Mouse (Mus musculus) MEL (cell line): Measurements from ENCODE around the gene Prkag1. TPM values are rescaled to one million over a fixed set of nuclear protein-coding genes. Genes with fewer than 3 reads are reported as not detected.

ENCODE experiments used
- DNase-seq: peaks from one replicate; pipeline ENCODE4 v3.0.0; 2011; ENCODE audit warnings: low read depth, low spot score
- H3K27ac ChIP-seq: 2 replicates; pipeline ENCODE4 v1.5.1; 2012; ENCODE audit warnings: low read depth, mild to moderate bottlenecking, control low read depth, low read length, moderate library complexity; ENCODE audit not compliant: control insufficient read depth
- H3K27me3 ChIP-seq, 2 experiments: fragments of 150-350 bp in 1 of 2; sonication (generic) in 1 of 2; 2 replicates each; pipeline ENCODE4 v1.6.1; 2012; ENCODE audit warnings: low read length in 2 of 2, mild to moderate bottlenecking in 2 of 2, improper control_type of control experiment in 1 of 2, moderate library complexity in 1 of 2; ENCODE audit not compliant: insufficient read depth in 2 of 2, control insufficient read depth in 1 of 2
- H3K36me3 ChIP-seq, 2 experiments: 2 replicates each; pipeline ENCODE4 v1.6.1; 2012 to 2014; ENCODE audit warnings: low read length in 2 of 2, improper control_type of control experiment in 1 of 2, inconsistent platforms in 1 of 2, mild to moderate bottlenecking in 1 of 2; ENCODE audit not compliant: insufficient read depth in 2 of 2, control insufficient read depth in 1 of 2
- H3K4me1 ChIP-seq, 2 experiments: fragments of 150-350 bp in 1 of 2; sonication (generic) in 1 of 2; 2 replicates each; pipeline ENCODE4 v1.6.1; 2012; ENCODE audit warnings: low read length in 2 of 2, improper control_type of control experiment in 1 of 2, mild to moderate bottlenecking in 1 of 2; ENCODE audit not compliant: insufficient read depth in 2 of 2, control insufficient read depth in 1 of 2
- H3K4me3 ChIP-seq, 2 experiments: fragments of 150-350 bp in 1 of 2; sonication (generic) in 1 of 2; 2 replicates each; pipeline ENCODE4 v1.5.1; 2012; ENCODE audit warnings: low read depth in 2 of 2, low read length in 2 of 2, mild to moderate bottlenecking in 2 of 2, moderate library complexity in 2 of 2, control low read depth in 1 of 2, improper control_type of control experiment in 1 of 2; ENCODE audit not compliant: control insufficient read depth in 1 of 2, insufficient read depth in 1 of 2
- H3K79me2 ChIP-seq: 2 replicates; pipeline ENCODE4 v1.6.1; 2012; ENCODE audit warnings: mild to moderate bottlenecking, low read length, moderate library complexity; ENCODE audit not compliant: control insufficient read depth, poor library complexity, insufficient read depth
- H3K9ac ChIP-seq: 2 replicates; pipeline ENCODE4 v1.6.1; 2012; ENCODE audit warnings: low read depth, mild to moderate bottlenecking, control low read depth, low read length, moderate library complexity; ENCODE audit not compliant: control insufficient read depth, poor library complexity, severe bottlenecking
- H3K9me3 ChIP-seq: fragments of 150-350 bp; sonication (generic); replicated peaks from 2 replicates; pipeline ENCODE4 v1.6.1; 2012; ENCODE audit warnings: mild to moderate bottlenecking, low read length, improper control_type of control experiment, moderate library complexity; ENCODE audit not compliant: insufficient read depth
- BHLHE40 ChIP-seq: IDR thresholded peaks from 2 replicates; pipeline ENCODE4 v1.6.1; 2012; ENCODE audit warnings: low read depth, mild to moderate bottlenecking, inconsistent platforms, low read length, improper control_type of control experiment, borderline replicate concordance
- CHD1 ChIP-seq: IDR thresholded peaks from 2 replicates; pipeline ENCODE4 v1.6.1; 2012; ENCODE audit warnings: low read depth, mild to moderate bottlenecking, inconsistent platforms, low read length, improper control_type of control experiment
- E2F4 ChIP-seq: IDR thresholded peaks from 2 replicates; pipeline ENCODE4 v1.6.1; 2011; ENCODE audit warnings: low read depth, low read length, improper control_type of control experiment, borderline replicate concordance
- ELF1 ChIP-seq: IDR thresholded peaks from 2 replicates; pipeline ENCODE4 v1.6.1; 2014; ENCODE audit warnings: low read depth, mild to moderate bottlenecking, inconsistent platforms, low read length, improper control_type of control experiment, moderate library complexity
- EP300 ChIP-seq, 2 experiments: IDR thresholded peaks; 2 replicates each; pipeline ENCODE4 v1.6.1; 2011; ENCODE audit warnings: improper control_type of control experiment in 2 of 2, low read length in 2 of 2, low read depth in 1 of 2, mild to moderate bottlenecking in 1 of 2
- GABPA ChIP-seq: IDR thresholded peaks from 2 replicates; pipeline ENCODE4 v1.6.1; 2012; ENCODE audit warnings: low read depth, mild to moderate bottlenecking, inconsistent platforms, low read length, improper control_type of control experiment, moderate library complexity
- GATA1 ChIP-seq: IDR thresholded peaks from 2 replicates; pipeline ENCODE4 v1.6.1; 2011; ENCODE audit warnings: low read depth, low read length, improper control_type of control experiment
- HCFC1 ChIP-seq: IDR thresholded peaks from 2 replicates; pipeline ENCODE4 v1.6.1; 2012; ENCODE audit warnings: low read depth, mild to moderate bottlenecking, inconsistent platforms, low read length, improper control_type of control experiment, moderate library complexity
- JUND ChIP-seq: IDR thresholded peaks from 2 replicates; pipeline ENCODE4 v1.6.1; 2011; ENCODE audit warnings: low read depth, mild to moderate bottlenecking, improper control_type of control experiment, low read length
- KAT2A ChIP-seq: conservative IDR thresholded peaks from 2 replicates; pipeline ENCODE4 v1.6.1; 2012; ENCODE audit warnings: low read depth, low read length, improper control_type of control experiment, inconsistent platforms
- MAFK ChIP-seq: IDR thresholded peaks from 2 replicates; pipeline ENCODE4 v1.6.1; 2011; ENCODE audit warnings: low read depth, mild to moderate bottlenecking, low read length, improper control_type of control experiment, borderline replicate concordance
- MAX ChIP-seq: IDR thresholded peaks from 2 replicates; pipeline ENCODE4 v1.6.1; 2011; ENCODE audit warnings: low read length, improper control_type of control experiment
- MAZ ChIP-seq: IDR thresholded peaks from 2 replicates; pipeline ENCODE4 v1.6.1; 2012; ENCODE audit warnings: low read depth, mild to moderate bottlenecking, inconsistent platforms, low read length, improper control_type of control experiment
- MXI1 ChIP-seq: IDR thresholded peaks from 2 replicates; pipeline ENCODE4 v1.6.1; 2011; ENCODE audit warnings: mild to moderate bottlenecking, low read depth, low read length, improper control_type of control experiment
- MYC ChIP-seq: IDR thresholded peaks from 2 replicates; pipeline ENCODE4 v1.6.1; 2011; ENCODE audit warnings: low read depth, mild to moderate bottlenecking, low read length, improper control_type of control experiment, moderate library complexity
- NELFE ChIP-seq: IDR thresholded peaks from 2 replicates; pipeline ENCODE4 v1.6.1; 2011; ENCODE audit warnings: low read depth, low read length, improper control_type of control experiment
- NRF1 ChIP-seq: IDR thresholded peaks from 2 replicates; pipeline ENCODE4 v1.6.1; 2014; ENCODE audit warnings: low read depth, mild to moderate bottlenecking, inconsistent platforms, low read length, improper control_type of control experiment, moderate library complexity; ENCODE audit not compliant: poor library complexity, insufficient read depth, severe bottlenecking
- POLR2A ChIP-seq, 2 experiments: IDR thresholded peaks; 2 replicates each; pipeline ENCODE4 v1.6.1; 2011 to 2012; ENCODE audit warnings: low read length in 2 of 2, mild to moderate bottlenecking in 2 of 2, control low read depth in 1 of 2, improper control_type of control experiment in 1 of 2, low read depth in 1 of 2, moderate library complexity in 1 of 2; ENCODE audit not compliant: control insufficient read depth in 1 of 2, insufficient read depth in 1 of 2, poor library complexity in 1 of 2
- POLR2AphosphoS2 ChIP-seq: IDR thresholded peaks from 2 replicates; pipeline ENCODE4 v1.6.1; 2011; ENCODE audit warnings: low read length, improper control_type of control experiment
- RAD21 ChIP-seq: IDR thresholded peaks from 2 replicates; pipeline ENCODE4 v1.6.1; 2011; ENCODE audit warnings: mild to moderate bottlenecking, low read depth, low read length, improper control_type of control experiment
- RCOR1 ChIP-seq: IDR thresholded peaks from 2 replicates; pipeline ENCODE4 v1.6.1; 2012; ENCODE audit warnings: low read depth, mild to moderate bottlenecking, inconsistent platforms, low read length, improper control_type of control experiment
- SMC3 ChIP-seq: IDR thresholded peaks from 2 replicates; pipeline ENCODE4 v1.6.1; 2011; ENCODE audit warnings: low read depth, low read length, improper control_type of control experiment
- TAL1 ChIP-seq: IDR thresholded peaks from 2 replicates; pipeline ENCODE4 v1.6.1; 2012; ENCODE audit warnings: mild to moderate bottlenecking, inconsistent platforms, low read length, moderate library complexity, mixed read lengths
- TBP ChIP-seq: IDR thresholded peaks from 2 replicates; pipeline ENCODE4 v1.8.0; 2011; ENCODE audit warnings: low read depth, low read length, improper control_type of control experiment
- TCF12 ChIP-seq: IDR thresholded peaks from 2 replicates; pipeline ENCODE4 v1.6.1; 2014; ENCODE audit warnings: low read depth, mild to moderate bottlenecking, inconsistent platforms, low read length, improper control_type of control experiment, moderate library complexity
- USF1 ChIP-seq: IDR thresholded peaks from 2 replicates; pipeline ENCODE4 v1.6.1; 2014; ENCODE audit warnings: low read depth, mild to moderate bottlenecking, inconsistent platforms, low read length, improper control_type of control experiment, moderate library complexity
- USF2 ChIP-seq, 2 experiments: IDR thresholded peaks; 2 replicates each; pipeline ENCODE4 v1.6.1; 2011 to 2012; ENCODE audit warnings: improper control_type of control experiment in 2 of 2, low read length in 2 of 2, borderline replicate concordance in 1 of 2, inconsistent platforms in 1 of 2, low read depth in 1 of 2, mild to moderate bottlenecking in 1 of 2; ENCODE audit not compliant: insufficient read depth in 1 of 2
- ZC3H11A ChIP-seq: IDR thresholded peaks from 2 replicates; pipeline ENCODE4 v1.6.1; 2012; ENCODE audit warnings: low read depth, mild to moderate bottlenecking, inconsistent platforms, low read length, improper control_type of control experiment
- ZMIZ1 ChIP-seq: IDR thresholded peaks from 2 replicates; pipeline ENCODE4 v1.6.1; 2012; ENCODE audit warnings: low read depth, mild to moderate bottlenecking, inconsistent platforms, low read length, improper control_type of control experiment, moderate library complexity
- ZNF384 ChIP-seq: IDR thresholded peaks from 2 replicates; pipeline ENCODE4 v1.6.1; 2012; ENCODE audit warnings: low read depth, mild to moderate bottlenecking, inconsistent platforms, low read length, improper control_type of control experiment
- polyA plus RNA-seq, 2 experiments: library from polyadenylated mRNA; stranded (reverse) in 1 of 2; unstranded in 1 of 2; fragments of >175 nt in 1 of 2; fragments of >200 nt in 1 of 2; gene quantifications; 2 replicates each; pipeline versions ENCODE4 v1.2.1 to v1.2.4; 2012; ENCODE audit warnings: low replicate concordance in 2 of 2, low read depth in 1 of 2; ENCODE audit not compliant: insufficient read length in 2 of 2, insufficient read depth in 1 of 2, missing spikeins in 1 of 2
- total RNA-seq: library from RNA; depleted of rRNA; stranded (reverse); fragments of 300-350 nt; gene quantifications from 2 replicates; pipeline ENCODE4 v1.2.3, GENCODE M21; 2012

Gene Prkag1
- total and polyA plus RNA-seq, 3 experiments = 122 to 348 (median 141) TPM

- TF ChIP-seq KAT2A (peak; percentile 50; the same call in 1 of the 2 replicates), USF2 (IDR thresholded peaks at IDR 0.05; ENCODE audit: borderline replicate concordance in 1 of 2, insufficient read depth in 1 of 2, low read depth in 1 of 2, low read length in 2 of 2) (no peak), POLR2A (IDR thresholded peaks at IDR 0.05; ENCODE audit: control insufficient read depth in 1 of 2, insufficient read depth in 1 of 2, low read depth in 1 of 2, low read length in 2 of 2, poor library complexity in 1 of 2) (peak; percentile 68 to 73), MXI1 (peak; percentile 75), ELF1 (peak; percentile 86), JUND (no peak), EP300 (IDR thresholded peaks at IDR 0.05; ENCODE audit: low read depth in 1 of 2, low read length in 2 of 2) (peak; percentile 36 to 71; a peak in 3 of 4 replicates), ZC3H11A (0 out of 2 replicates have a peak, but pooled peaks have one; percentile 16), GATA1 (no peak), POLR2AphosphoS2 (peak; percentile 45; the same call in 1 of the 2 replicates), ZNF384 (no peak), MAFK (no peak; the same call in 1 of the 2 replicates), NRF1 (no peak), BHLHE40 (peak; percentile 38; the same call in 1 of the 2 replicates), GABPA (no peak), RCOR1 (peak; percentile 65)
- TF ChIP-seq, all 39 proteins: peak for 24
Observed at GRCm38 (mm10) chr15:98772511-98773211, 58.7 kb downstream of the Prkag1 start (continued).

- Histone ChIP-seq H3K9me3 (no peaks in the 10 kb centered on the region), H3K79me2 (no peaks in the 10 kb centered on the region; the same call in 1 of the 2 replicates), H3K4me1 (peaks cover 0 to 1% of the 10 kb centered on the region in 2 experiments; a peak in 1 of 4 replicates), H3K9ac (peak overlapping the region; percentile 76), H3K27ac (peak overlapping the region; percentile 79), H3K36me3 (peaks cover 0 to 10% of the 10 kb centered on the region in 2 experiments; a peak in 2 of 4 replicates), H3K4me3 (peak overlapping the region; percentile 67 to 72), H3K27me3 (no peaks in the 10 kb centered on the region)
- peak; percentile 77 for DNase-seq
- TF ChIP-seq GATA1 = peak; percentile 36; the same call in 1 of the 2 replicates
- TF ChIP-seq EP300 (IDR thresholded peaks at IDR 0.05; ENCODE audit: low read depth in 1 of 2, low read length in 2 of 2) = peak in 1 of 2 experiments; percentile 11; a peak in 1 of 4 replicates
- 0 out of 2 replicates have a peak, but pooled peaks have one; percentile 28 for TF ChIP-seq E2F4
- no peak; the same call in none of the 2 replicates for TF ChIP-seq NELFE
- no peak for TF ChIP-seq POLR2AphosphoS2
- peak; percentile 4; the same call in 1 of the 2 replicates for TF ChIP-seq TAL1
- no peak for TF ChIP-seq MAX
- no peak for TF ChIP-seq POLR2A (IDR thresholded peaks at IDR 0.05; ENCODE audit: control insufficient read depth in 1 of 2, insufficient read depth in 1 of 2, low read depth in 1 of 2, low read length in 2 of 2, poor library complexity in 1 of 2)
- no peak for TF ChIP-seq RAD21
- TF ChIP-seq MAZ = peak; percentile 61; the same call in 1 of the 2 replicates
- TF ChIP-seq USF1 = no peak
- no peak for TF ChIP-seq SMC3
- TF ChIP-seq TCF12 = no peak
- no peak for TF ChIP-seq KAT2A
- TF ChIP-seq MYC = peak; percentile 12; the same call in 1 of the 2 replicates
- TF ChIP-seq RCOR1 = peak; percentile 52
- 0 out of 2 replicates have a peak, but pooled peaks have one; percentile 50 for TF ChIP-seq CHD1
- no peak for TF ChIP-seq JUND
- no peak for TF ChIP-seq ZMIZ1
- TF ChIP-seq HCFC1 = 0 out of 2 replicates have a peak, but pooled peaks have one; percentile 7
- TF ChIP-seq ELF1 = peak; percentile 29; the same call in 1 of the 2 replicates
- peak; percentile 63; the same call in 1 of the 2 replicates for TF ChIP-seq TBP
Observed at GRCm38 (mm10) chr15:98771813-98772425, 59.4 kb downstream of the Prkag1 start.
